Mouse (Mus musculus) lung, adult 2 months (tissue): ENCODE results near the gene Tenm4.

Experiments used
- CTCF ChIP-seq: fragments of 200-500 bp; IDR thresholded peaks from 2 replicates; pipeline ENCODE4 v1.5.1; 2011; ENCODE audit warnings: mild to moderate bottlenecking, low read length, control low read depth; ENCODE audit not compliant: insufficient read depth
- POLR2A ChIP-seq: fragments of 200-500 bp; IDR thresholded peaks from 2 replicates; pipeline ENCODE4 v1.6.1; 2011; ENCODE audit warnings: low read depth, mild to moderate bottlenecking, control low read depth, low read length, borderline replicate concordance; ENCODE audit errors: extremely low read depth

DNA sequence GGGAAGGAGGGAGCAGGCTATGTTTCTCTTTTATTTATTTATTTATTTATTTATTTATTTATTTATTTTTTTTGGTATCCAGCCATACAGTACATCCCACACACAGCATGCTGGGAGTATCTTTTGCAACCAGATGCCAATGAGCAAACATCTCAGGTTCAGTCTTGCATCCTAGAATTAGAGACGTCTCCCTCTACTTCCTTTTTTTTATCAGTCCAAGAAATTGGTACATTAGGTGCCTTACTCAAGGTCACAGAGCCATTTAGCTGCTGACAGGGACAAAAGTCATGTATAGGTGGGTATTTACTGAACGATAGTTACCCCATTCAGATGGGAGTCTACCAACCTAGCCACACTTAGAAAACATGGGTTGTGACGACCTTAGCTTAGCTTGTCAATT, 517.1 kb downstream of the Tenm4 start:
- TF ChIP-seq CTCF = no peak
- TF ChIP-seq POLR2A = no peak
